Mouse (Mus musculus): ENCODE data around the gene 4930519P11Rik. TPM values are rescaled to one million over a fixed set of nuclear protein-coding genes. Genes with fewer than 3 reads are reported as not detected.

Gene 4930519P11Rik
- not detected for total RNA-seq (2022)

GRCm38 (mm10) chr2:154613118-154614115 lies at the start of gene 4930519P11Rik, which contains the start of gene Zfp341:
TSS of gene 4930519P11Rik (minus strand) at chr2:154613437.
TSS of gene Zfp341 (plus strand) at chr2:154613297.
- peak; percentile 82 to 86 for DNase-seq (ENCODE audit: low spot score in 2 of 2)

GRCm38 (mm10) chr2:154659531-154660074 lies 46.4 kb upstream of the 4930519P11Rik start:
- no peak for DNase-seq (ENCODE audit: low spot score in 2 of 2)

- no peak for DNase-seq (ENCODE audit: low spot score in 2 of 2)
These were observed 45.8 kb upstream of the 4930519P11Rik start for GRCm38 (mm10) chr2:154659070-154659469.

GRCm38 (mm10) chr2:154657486-154658237 lies 44.4 kb upstream of the 4930519P11Rik start:
- no peak for DNase-seq (ENCODE audit: low spot score in 2 of 2)

- DNase-seq (ENCODE audit: low spot score in 2 of 2), result peak; percentile 91 to 98
These were observed 43.7 kb upstream of the 4930519P11Rik start for GRCm38 (mm10) chr2:154656710-154657485.

- no peak for DNase-seq (ENCODE audit: low spot score in 2 of 2)
These were observed 42.7 kb upstream of the 4930519P11Rik start for GRCm38 (mm10) chr2:154655878-154656414.

- no peak for DNase-seq (ENCODE audit: low spot score in 2 of 2)
These were observed 41.7 kb upstream of the 4930519P11Rik start for GRCm38 (mm10) chr2:154654976-154655375.

GRCm38 (mm10) chr2:154651363-154651762 lies 38.1 kb upstream of the 4930519P11Rik start, which contains the start of gene Chmp4b:
TSS of gene Chmp4b (plus strand) at chr2:154651705.
- no peak for DNase-seq (ENCODE audit: low spot score in 2 of 2)

GRCm38 (mm10) chr2:154650404-154650803 lies 37.2 kb upstream of the 4930519P11Rik start:
- no peak for DNase-seq (ENCODE audit: low spot score in 2 of 2)

- DNase-seq (ENCODE audit: low spot score in 2 of 2), result no peak
These were observed 34.8 kb upstream of the 4930519P11Rik start for GRCm38 (mm10) chr2:154648086-154648485.

GRCm38 (mm10) chr2:154646634-154647033 lies 33.4 kb upstream of the 4930519P11Rik start:
- no peak for DNase-seq (ENCODE audit: low spot score in 2 of 2)

GRCm38 (mm10) chr2:154642712-154643385 lies 29.6 kb upstream of the 4930519P11Rik start:
- DNase-seq (ENCODE audit: low spot score in 2 of 2), result no peak

GRCm38 (mm10) chr2:154642005-154642459 lies 28.8 kb upstream of the 4930519P11Rik start:
- DNase-seq (ENCODE audit: low spot score in 2 of 2), result no peak

GRCm38 (mm10) chr2:154641176-154641575 lies 27.9 kb upstream of the 4930519P11Rik start:
- no peak for DNase-seq (ENCODE audit: low spot score in 2 of 2)

- no peak for DNase-seq (ENCODE audit: low spot score in 2 of 2)
These were observed 25.9 kb upstream of the 4930519P11Rik start for GRCm38 (mm10) chr2:154639115-154639514.

- DNase-seq (ENCODE audit: low spot score in 2 of 2), result no peak
These were observed 25.3 kb upstream of the 4930519P11Rik start for GRCm38 (mm10) chr2:154638521-154638920.

GRCm38 (mm10) chr2:154635826-154636225 lies 22.6 kb upstream of the 4930519P11Rik start:
- no peak for DNase-seq (ENCODE audit: low spot score in 2 of 2)

GRCm38 (mm10) chr2:154633876-154634644 lies 20.8 kb upstream of the 4930519P11Rik start:
- no peak for DNase-seq (ENCODE audit: low spot score in 2 of 2)
